Mouse (Mus musculus): Measurements from ENCODE around the gene Baz1b.

Baz1b gene

GRCm38 (mm10) chr5:135236571-135236970, 49.5 kb downstream of the Baz1b start:
- DNase-seq (ENCODE audit: low spot score in 2 of 2): peak in 1 of 2 experiments; percentile 30

- no peak for DNase-seq (ENCODE audit: low spot score in 2 of 2)
These were observed 51.8 kb downstream of the Baz1b start for GRCm38 (mm10) chr5:135238832-135239231.

GRCm38 (mm10) chr5:135241474-135241873, 54.4 kb downstream of the Baz1b start:
- no peak for DNase-seq (ENCODE audit: low spot score in 2 of 2)

GRCm38 (mm10) chr5:135242136-135242535, 55.1 kb downstream of the Baz1b start:
- DNase-seq (ENCODE audit: low spot score in 2 of 2): no peak

- no peak for DNase-seq (ENCODE audit: low spot score in 2 of 2)
These were observed 55.5 kb downstream of the Baz1b start for GRCm38 (mm10) chr5:135242608-135243007.

GRCm38 (mm10) chr5:135243166-135243565, 56.1 kb downstream of the Baz1b start:
- no peak for DNase-seq (ENCODE audit: low spot score in 2 of 2)

GRCm38 (mm10) chr5:135246531-135246930, 59.5 kb downstream of the Baz1b start:
- DNase-seq (ENCODE audit: low spot score in 2 of 2): no peak

GRCm38 (mm10) chr5:135247337-135247736, 60.3 kb downstream of the Baz1b start:
- DNase-seq (ENCODE audit: low spot score in 2 of 2): no peak

GRCm38 (mm10) chr5:135248956-135249676, 62.1 kb downstream of the Baz1b start:
- DNase-seq (ENCODE audit: low spot score in 2 of 2): no peak

GRCm38 (mm10) chr5:135250186-135251078, 63.4 kb downstream of the Baz1b start:
- DNase-seq (ENCODE audit: low spot score in 2 of 2): no peak

GRCm38 (mm10) chr5:135251079-135251454, 64.0 kb downstream of the Baz1b start, which contains the start of gene Fzd9:
Gene Fzd9 (minus strand): TSS chr5:135251230.
- peak; percentile 61 to 74 for DNase-seq (ENCODE audit: low spot score in 2 of 2)

GRCm38 (mm10) chr5:135253741-135254401, 66.8 kb downstream of the Baz1b start:
- no peak for DNase-seq (ENCODE audit: low spot score in 2 of 2)

GRCm38 (mm10) chr5:135256166-135256565, 69.1 kb downstream of the Baz1b start:
- no peak for DNase-seq (ENCODE audit: low spot score in 2 of 2)

- no peak for DNase-seq (ENCODE audit: low spot score in 2 of 2)
These were observed 70.5 kb downstream of the Baz1b start for GRCm38 (mm10) chr5:135257559-135257958.

GRCm38 (mm10) chr5:135258280-135259150, 71.5 kb downstream of the Baz1b start:
- DNase-seq (ENCODE audit: low spot score in 2 of 2): no peak

GRCm38 (mm10) chr5:135263866-135264503, 76.9 kb downstream of the Baz1b start:
- peak; percentile 58 to 72 for DNase-seq (ENCODE audit: low spot score in 2 of 2)

- DNase-seq (ENCODE audit: low spot score in 2 of 2): peak in 1 of 2 experiments; percentile 41
These were observed 77.5 kb downstream of the Baz1b start for GRCm38 (mm10) chr5:135264548-135264947.

- no peak for DNase-seq (ENCODE audit: low spot score in 2 of 2)
These were observed 82.4 kb downstream of the Baz1b start for GRCm38 (mm10) chr5:135269451-135269850.

GRCm38 (mm10) chr5:135270361-135270760, 83.3 kb downstream of the Baz1b start:
- DNase-seq (ENCODE audit: low spot score in 2 of 2): no peak

- peak in 1 of 2 experiments; percentile 27 for DNase-seq (ENCODE audit: low spot score in 2 of 2)
These were observed 84.6 kb downstream of the Baz1b start for GRCm38 (mm10) chr5:135271563-135272165.

Data from heart, adult 9 months (tissue).